Mouse (Mus musculus) G1E (cell line): ENCODE results near the gene Exoc3.

ENCODE experiments used
- CTCF ChIP-seq: IDR thresholded peaks from 2 replicates; pipeline ENCODE4 v1.5.1; 2012; ENCODE audit warnings: low read depth, low read length, inconsistent platforms, mixed read lengths
- GATA1 ChIP-seq: IDR thresholded peaks from 2 replicates; pipeline ENCODE4 v1.6.1; 2012; ENCODE audit warnings: borderline replicate concordance, low read length, inconsistent platforms, mixed read lengths
- GATA2 ChIP-seq: IDR thresholded peaks from 2 replicates; pipeline ENCODE4 v1.6.1; 2012; ENCODE audit warnings: low read depth, low read length, inconsistent platforms, borderline replicate concordance
- POLR2AphosphoS5 ChIP-seq: IDR thresholded peaks from 2 replicates; pipeline ENCODE4 v1.6.1; 2012; ENCODE audit warnings: low read depth, low read length, inconsistent platforms; ENCODE audit not compliant: insufficient replicate concordance
- TAL1 ChIP-seq: conservative IDR thresholded peaks from 2 replicates; pipeline ENCODE4 v1.6.1; 2012; ENCODE audit warnings: low read depth, low read length, inconsistent platforms, mixed read lengths

DNA sequence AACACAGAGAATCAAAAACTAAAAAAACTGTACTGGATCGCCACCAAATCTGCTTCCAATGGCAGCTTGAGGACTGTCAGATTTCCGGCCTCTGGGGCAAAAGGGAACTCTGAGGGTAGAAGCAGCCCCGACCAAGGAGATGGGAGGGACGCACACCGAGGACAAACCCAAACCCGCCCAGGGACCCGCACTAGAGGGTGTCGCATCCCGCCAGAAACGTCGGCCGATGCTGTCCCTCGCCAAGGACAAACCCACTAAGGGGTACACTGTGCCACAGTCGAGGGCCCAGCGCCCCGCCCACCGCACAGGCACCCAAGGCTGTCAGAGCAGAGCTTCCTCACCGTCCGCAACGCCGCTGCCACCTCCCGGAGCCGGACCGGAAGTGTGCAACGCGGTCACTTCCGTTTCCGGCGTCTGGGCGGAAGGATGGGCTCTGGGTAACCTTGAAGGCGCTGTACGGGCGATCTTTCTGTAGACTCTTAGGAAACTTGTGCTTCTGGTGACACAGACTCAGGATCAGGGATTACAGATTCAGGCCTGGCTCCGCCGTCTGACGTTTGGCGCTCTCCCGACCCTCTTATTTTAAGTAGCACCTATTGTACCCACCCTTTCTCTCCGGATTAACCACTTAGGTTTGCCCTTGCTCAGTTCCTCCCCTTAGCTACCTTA lies at the start of gene Exoc3:
- no peak for TF ChIP-seq CTCF
- TF ChIP-seq TAL1: no peak
- TF ChIP-seq GATA1: no peak
- TF ChIP-seq GATA2: no peak
- no peak for TF ChIP-seq POLR2AphosphoS5
